Mouse (Mus musculus) testis, adult 2 months (tissue): Measurements from ENCODE around the gene Klhl26.

Experiments used
- CTCF ChIP-seq: fragments of 200-500 bp; IDR thresholded peaks from 2 replicates; pipeline ENCODE4 v1.5.1; 2012; ENCODE audit warnings: low read depth, mild to moderate bottlenecking, inconsistent platforms, low read length, moderate library complexity; ENCODE audit not compliant: control insufficient read depth, insufficient read depth, insufficient replicate concordance
- POLR2A ChIP-seq: fragments of 200-500 bp; IDR thresholded peaks from 2 replicates; pipeline ENCODE4 v1.6.1; 2012; ENCODE audit warnings: low read depth, mild to moderate bottlenecking, inconsistent platforms, low read length, moderate library complexity; ENCODE audit not compliant: control insufficient read depth

DNA sequence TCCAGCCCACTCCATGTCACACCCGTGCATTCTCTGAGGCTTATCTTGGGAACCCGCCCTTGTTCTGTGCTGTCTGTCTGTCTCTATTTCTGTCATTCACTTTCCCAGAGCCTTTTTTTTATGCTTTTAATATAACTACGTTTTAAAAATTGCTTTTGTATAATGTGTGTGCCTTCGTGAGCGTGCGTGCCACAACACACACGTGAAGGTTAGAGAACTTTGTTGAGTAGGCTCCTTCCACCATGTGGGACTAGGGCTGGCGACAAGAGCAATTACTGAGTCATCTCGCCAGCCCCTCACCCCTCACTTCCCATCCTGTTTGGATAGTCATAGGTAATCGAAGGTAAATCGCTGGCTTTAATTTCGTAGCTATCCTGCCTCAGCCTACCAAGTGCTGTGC lies 25.8 kb upstream of the Klhl26 start:
- TF ChIP-seq CTCF = no peak
- TF ChIP-seq POLR2A = no peak
